Mouse (Mus musculus) forebrain, embryonic 15.5 days (tissue): Measurements from ENCODE around the gene Gm13285. TPM values are rescaled to one million over a fixed set of nuclear protein-coding genes. Genes with fewer than 3 reads are reported as not detected.
A peak's percentile ranks its signal among the peaks of the same experiment; 100 is the strongest.
"Not testable (repeated sequence)": the region's sequence is repeated elsewhere in the genome, so short reads cannot be mapped to it uniquely, and the experiment has no call there.

Source experiments
- ATAC-seq: fragments of 200-750 bp; cut with Nextera tagmentation; replicated peaks from 2 replicates; pipeline ENCODE4 v1.8.0; 2017; ENCODE audit warnings: mild to moderate bottlenecking, moderate TSS enrichment, moderate library complexity
- H3K27ac ChIP-seq: fragments of 300-500 bp; sonication (generic); replicated peaks from 2 replicates; pipeline ENCODE4 v1.5.1; 2015; ENCODE audit warnings: mild to moderate bottlenecking, inconsistent platforms
- H3K27me3 ChIP-seq: fragments of 300-500 bp; sonication (generic); 2 replicates; pipeline ENCODE4 v1.6.1; 2015; ENCODE audit warnings: inconsistent platforms
- H3K36me3 ChIP-seq: fragments of 300-500 bp; sonication (generic); 2 replicates; pipeline ENCODE4 v1.6.1; 2015; ENCODE audit warnings: mild to moderate bottlenecking, inconsistent platforms
- H3K4me1 ChIP-seq: fragments of 300-500 bp; sonication (generic); 2 replicates; pipeline ENCODE4 v1.6.1; 2015; ENCODE audit warnings: inconsistent platforms
- H3K4me2 ChIP-seq: fragments of 300-500 bp; sonication (generic); replicated peaks from 2 replicates; pipeline ENCODE4 v1.6.1; 2015; ENCODE audit warnings: mild to moderate bottlenecking, inconsistent platforms
- H3K4me3 ChIP-seq: fragments of 300-500 bp; sonication (generic); 2 replicates; pipeline ENCODE4 v1.5.1; 2015; ENCODE audit warnings: mild to moderate bottlenecking, inconsistent platforms
- H3K9ac ChIP-seq: fragments of 300-500 bp; sonication (generic); replicated peaks from 2 replicates; pipeline ENCODE4 v1.6.1; 2015; ENCODE audit warnings: mild to moderate bottlenecking, inconsistent platforms
- H3K9me3 ChIP-seq: fragments of 300-500 bp; sonication (generic); 2 replicates; pipeline ENCODE4 v1.6.1; 2016; ENCODE audit warnings: inconsistent platforms
- WGBS: fragments of 180-500 bp; shearing (Covaris S2); methylation state at CpG from one replicate; pipeline ENCODE4 v1.1.7; 2015; ENCODE audit warnings: mixed read lengths; 5-methylcytosine and 5-hydroxymethylcytosine counted together
- polyA plus RNA-seq: library from polyadenylated mRNA; unstranded; fragments of >200 nt; fragmentation: Nextera tagmentation; extraction: Ambion mirVana; gene quantifications from 2 replicates; pipeline ENCODE4 v1.2.1, GENCODE M21; 2015

Gm13285 gene
- not detected in 2 replicates for polyA plus RNA-seq

GRCm38 (mm10) chr4:88799365-88799764, at the start of gene Gm13285:
Gm13285 (plus strand) TSS chr4:88799665.
- WGBS, result 18% methylated on average over 5 of the region's 7 CpGs
- H3K9me3 ChIP-seq, H3K4me3 ChIP-seq, H3K4me1 ChIP-seq, H3K9ac ChIP-seq, H3K27me3 ChIP-seq, H3K36me3 ChIP-seq, H3K4me2 ChIP-seq, ATAC-seq, H3K27ac ChIP-seq: not testable (repeated sequence)

- H3K9ac ChIP-seq, result no peak overlapping the region
- no peak overlapping the region for H3K4me3 ChIP-seq
- H3K27me3 ChIP-seq, result no peaks in the 10 kb centered on the region
- 75% methylated on average over 6 of the region's 6 CpGs for WGBS
- no peaks in the 10 kb centered on the region for H3K9me3 ChIP-seq
- no peak overlapping the region for H3K27ac ChIP-seq
- H3K4me1 ChIP-seq, result no peaks in the 10 kb centered on the region
- no peak for ATAC-seq
- no peak overlapping the region for H3K4me2 ChIP-seq
- H3K36me3 ChIP-seq, result no peaks in the 10 kb centered on the region
Observed at GRCm38 (mm10) chr4:88749926-88750325, 49.5 kb upstream of the Gm13285 start.

- H3K4me1 ChIP-seq, H3K27me3 ChIP-seq, H3K9ac ChIP-seq, H3K27ac ChIP-seq, H3K4me2 ChIP-seq, H3K9me3 ChIP-seq, H3K36me3 ChIP-seq, H3K4me3 ChIP-seq, ATAC-seq: not testable (repeated sequence)
- 75% methylated on average over 15 of the region's 15 CpGs for WGBS
Observed at GRCm38 (mm10) chr4:88754818-88755340, 44.6 kb upstream of the Gm13285 start, which contains the start of gene Gm13271. Gm13271 (plus strand) TSS chr4:88754868.

GRCm38 (mm10) chr4:88756581-88757513, 42.6 kb upstream of the Gm13285 start:
- H3K4me2 ChIP-seq, result peak overlapping the region; percentile 89
- not testable (repeated sequence) for H3K27me3 ChIP-seq, H3K4me1 ChIP-seq, H3K36me3 ChIP-seq, H3K9me3 ChIP-seq, ATAC-seq
- 11% methylated on average over 28 of the region's 31 CpGs for WGBS
- peak overlapping the region; percentile 19 for H3K27ac ChIP-seq
- H3K4me3 ChIP-seq, result peak overlapping the region; percentile 47
- peak overlapping the region; percentile 35 for H3K9ac ChIP-seq

- ATAC-seq, result peak; percentile 100
- not testable (repeated sequence) for H3K27me3 ChIP-seq, H3K36me3 ChIP-seq, H3K4me1 ChIP-seq, H3K9me3 ChIP-seq
- H3K4me3 ChIP-seq, result peak overlapping the region; percentile 47
- under 1% methylated on average over 21 of the region's 21 CpGs for WGBS
- H3K4me2 ChIP-seq, result peak overlapping the region; percentile 89
- peak overlapping the region; percentile 19 for H3K27ac ChIP-seq
- peak overlapping the region; percentile 35 for H3K9ac ChIP-seq
Observed at GRCm38 (mm10) chr4:88757628-88758031, 41.8 kb upstream of the Gm13285 start.

- H3K9ac ChIP-seq, ATAC-seq: not testable (repeated sequence)
- WGBS, result 81% methylated on average over 9 of the region's 9 CpGs
Observed at GRCm38 (mm10) chr4:88758751-88759150, 40.7 kb upstream of the Gm13285 start.

GRCm38 (mm10) chr4:88759610-88760268, 39.7 kb upstream of the Gm13285 start, which contains the start of gene Gm13283:
Gm13283 (plus strand) TSS chr4:88760119.
- not testable (repeated sequence) for H3K27ac ChIP-seq, H3K9me3 ChIP-seq, H3K36me3 ChIP-seq, ATAC-seq, H3K4me1 ChIP-seq, H3K27me3 ChIP-seq
- Histone ChIP-seq H3K4me2 (peak within 1 kb of the TSS; percentile 63), H3K4me3 (peak within 1 kb of the TSS; percentile 36), H3K9ac (0 out of 2 replicates have a peak within 1 kb of the TSS, but pooled peaks have one; percentile 16)
- WGBS, result 33% methylated on average over 10 of the region's 14 CpGs

More at GRCm38 (mm10) chr4:88758751-88759150, 40.7 kb upstream of the Gm13285 start:
- not testable (repeated sequence) for H3K27ac ChIP-seq, H3K36me3 ChIP-seq, H3K4me1 ChIP-seq, H3K9me3 ChIP-seq, H3K4me3 ChIP-seq, H3K27me3 ChIP-seq, H3K4me2 ChIP-seq

- H3K36me3 ChIP-seq, result not testable (repeated sequence)
Observed at GRCm38 (mm10) chr4:88760431-88760830, 39.0 kb upstream of the Gm13285 start.

GRCm38 (mm10) chr4:88761776-88762175, 37.7 kb upstream of the Gm13285 start:
- H3K9me3 ChIP-seq, H3K4me3 ChIP-seq, H3K36me3 ChIP-seq, H3K4me1 ChIP-seq, H3K27ac ChIP-seq, ATAC-seq, H3K4me2 ChIP-seq, H3K9ac ChIP-seq, H3K27me3 ChIP-seq: not testable (repeated sequence)
- WGBS, result 64% methylated on average over 6 of the region's 8 CpGs

More at GRCm38 (mm10) chr4:88760431-88760830, 39.0 kb upstream of the Gm13285 start:
- peak overlapping the region; percentile 36 for H3K4me3 ChIP-seq
- ATAC-seq, H3K27ac ChIP-seq, H3K27me3 ChIP-seq, H3K4me1 ChIP-seq, H3K9me3 ChIP-seq: not testable (repeated sequence)
- 0 out of 2 replicates have a peak overlapping the region, but pooled peaks have one; percentile 16 for H3K9ac ChIP-seq
- under 1% methylated on average over 24 of the region's 28 CpGs for WGBS
- H3K4me2 ChIP-seq, result peak overlapping the region; percentile 63

GRCm38 (mm10) chr4:88762341-88762740, 37.1 kb upstream of the Gm13285 start:
- H3K27me3 ChIP-seq, H3K4me1 ChIP-seq, H3K9me3 ChIP-seq, H3K4me2 ChIP-seq, H3K27ac ChIP-seq, H3K4me3 ChIP-seq, H3K36me3 ChIP-seq, ATAC-seq, H3K9ac ChIP-seq: not testable (repeated sequence)
- 59% methylated on average over 9 of the region's 9 CpGs for WGBS

- H3K27me3 ChIP-seq, ATAC-seq, H3K4me1 ChIP-seq, H3K27ac ChIP-seq, H3K36me3 ChIP-seq, H3K9me3 ChIP-seq: not testable (repeated sequence)
- Histone ChIP-seq H3K4me3 (peak overlapping the region; percentile 41), H3K9ac (0 out of 2 replicates have a peak overlapping the region, but pooled peaks have one; percentile 24), H3K4me2 (peak overlapping the region; percentile 63)
- 2% methylated on average over 34 of the region's 42 CpGs for WGBS
Observed at GRCm38 (mm10) chr4:88763384-88764018, 36.0 kb upstream of the Gm13285 start.
